Mouse (Mus musculus) forebrain, postnatal 0 days (tissue): ENCODE results near the gene Tanc1. TPM values are rescaled to one million over a fixed set of nuclear protein-coding genes. Genes with fewer than 3 reads are reported as not detected.

ENCODE experiments used
- ATAC-seq: fragments of 200-750 bp; cut with Nextera tagmentation; 2 replicates; pipeline ENCODE4 v1.8.0; 2017; ENCODE audit warnings: mild to moderate bottlenecking, moderate library complexity
- DNase-seq: peaks from one replicate; pipeline ENCODE4 v3.0.0-alpha.2; 2015
- H3K27ac ChIP-seq: fragments of 300-500 bp; sonication (generic); 2 replicates; pipeline ENCODE4 v1.5.1; 2014; ENCODE audit warnings: low read depth, mild to moderate bottlenecking, antibody characterized with exemption, low read length, moderate library complexity, mixed read lengths
- H3K27me3 ChIP-seq: fragments of 300-500 bp; sonication (generic); 2 replicates; pipeline ENCODE4 v1.6.1; 2014; ENCODE audit warnings: mild to moderate bottlenecking, low read length, mixed read lengths; ENCODE audit not compliant: insufficient read depth
- H3K36me3 ChIP-seq: fragments of 300-500 bp; sonication (generic); 2 replicates; pipeline ENCODE4 v1.6.1; 2014; ENCODE audit warnings: mild to moderate bottlenecking, moderate library complexity; ENCODE audit not compliant: insufficient read depth
- H3K4me1 ChIP-seq: fragments of 300-500 bp; sonication (generic); 2 replicates; pipeline ENCODE4 v1.6.1; 2014; ENCODE audit warnings: antibody characterized with exemption; ENCODE audit not compliant: insufficient read depth
- H3K4me2 ChIP-seq: fragments of 300-500 bp; sonication (generic); 2 replicates; pipeline ENCODE4 v1.6.1; 2014; ENCODE audit warnings: low read depth, mild to moderate bottlenecking, moderate library complexity
- H3K4me3 ChIP-seq: fragments of 300-500 bp; sonication (generic); 2 replicates; pipeline ENCODE4 v1.5.1; 2014; ENCODE audit warnings: low read depth, low read length, mixed read lengths
- H3K9ac ChIP-seq: fragments of 300-500 bp; sonication (generic); 2 replicates; pipeline ENCODE4 v1.6.1; 2014; ENCODE audit warnings: mild to moderate bottlenecking
- H3K9me3 ChIP-seq: fragments of 300-500 bp; sonication (generic); 2 replicates; pipeline ENCODE4 v1.6.1; 2016; ENCODE audit warnings: low read length
- CTCF ChIP-seq: sonication (generic); IDR thresholded peaks from 2 replicates; pipeline ENCODE4 v1.5.1; 2016; ENCODE audit warnings: antibody characterized with exemption, control low read depth, low read depth
- WGBS: fragments of 180-500 bp; shearing (Covaris S2); extraction: QIAGEN DNeasy Blood & Tissue Kit; methylation state at CpG from one replicate; pipeline ENCODE4 v1.1.7; 2014; 5-methylcytosine and 5-hydroxymethylcytosine counted together
- polyA plus RNA-seq: library from polyadenylated mRNA; unstranded; fragments of >200 nt; fragmentation: Nextera tagmentation; extraction: Ambion mirVana; gene quantifications from 2 replicates; pipeline ENCODE4 v1.2.1, GENCODE M21; 2015
- total RNA-seq: library from RNA; depleted of rRNA; stranded (reverse); fragments of >200 nt; gene quantifications from 2 replicates; pipeline ENCODE4 v1.2.3, GENCODE M21; 2014

The Tanc1 gene
- total and polyA plus RNA-seq, 2 experiments from 2014 or later = 2.9 to 5.0 TPM

GRCm38 (mm10) chr2:59664803-59665567, 53.1 kb downstream of the Tanc1 start:
- H3K4me1 ChIP-seq = no peaks in the 10 kb centered on the region
- H3K27ac ChIP-seq = no peak overlapping the region
- no peak overlapping the region for H3K4me3 ChIP-seq
- TF ChIP-seq CTCF = no peak
- no peaks in the 10 kb centered on the region for H3K9me3 ChIP-seq
- no peak overlapping the region for H3K4me2 ChIP-seq
- H3K27me3 ChIP-seq = no peaks in the 10 kb centered on the region
- DNase-seq = peak; percentile 40
- H3K9ac ChIP-seq = no peak overlapping the region
- 63% methylated on average over 16 of the region's 16 CpGs for WGBS
- peak; percentile 71 for ATAC-seq
- H3K36me3 ChIP-seq = no peaks in the 10 kb centered on the region

DNA sequence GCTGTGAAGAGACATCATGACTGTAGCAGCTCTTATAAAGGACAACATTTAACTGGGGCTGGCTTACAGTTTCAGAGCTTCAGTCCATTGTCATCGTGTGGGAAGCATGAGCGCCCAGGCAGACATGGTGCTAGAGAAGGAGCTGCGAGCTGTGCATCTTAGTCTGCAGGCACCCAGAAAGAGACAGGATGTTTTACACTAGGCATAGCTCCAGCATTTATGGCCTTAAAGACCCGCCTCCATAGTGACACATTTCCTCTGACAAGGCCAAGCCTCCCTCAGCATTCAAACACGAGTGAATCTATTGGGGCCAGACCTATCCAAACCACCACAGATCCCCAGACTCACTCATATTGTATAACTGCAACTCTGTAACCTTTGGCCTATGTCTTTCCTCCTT, 54.7 kb downstream of the Tanc1 start:
- no peak overlapping the region for H3K27ac ChIP-seq
- no peak for ATAC-seq
- no peaks in the 10 kb centered on the region for H3K4me1 ChIP-seq
- TF ChIP-seq CTCF = no peak
- no peak for DNase-seq
- no peak overlapping the region for H3K4me3 ChIP-seq
- no peak overlapping the region for H3K4me2 ChIP-seq
- no peak overlapping the region for H3K9ac ChIP-seq
- no peaks in the 10 kb centered on the region for H3K36me3 ChIP-seq
- no peaks in the 10 kb centered on the region for H3K27me3 ChIP-seq
- no peaks in the 10 kb centered on the region for H3K9me3 ChIP-seq
- 93% methylated on average over 5 of the region's 5 CpGs for WGBS

- Histone ChIP-seq H3K9ac (no peak overlapping the region), H3K4me1 (no peaks in the 10 kb centered on the region), H3K4me2 (no peak overlapping the region), H3K36me3 (no peaks in the 10 kb centered on the region), H3K9me3 (no peaks in the 10 kb centered on the region), H3K4me3 (no peak overlapping the region), H3K27me3 (no peaks in the 10 kb centered on the region), H3K27ac (no peak overlapping the region)
- DNase-seq (no peak), ATAC-seq (0 out of 2 replicates have a peak, but pooled peaks have one; percentile 12)
- TF ChIP-seq CTCF = no peak
- WGBS = 64% methylated on average over 15 of the region's 15 CpGs
Measured at GRCm38 (mm10) chr2:59670087-59671060, 58.5 kb downstream of the Tanc1 start.

DNA sequence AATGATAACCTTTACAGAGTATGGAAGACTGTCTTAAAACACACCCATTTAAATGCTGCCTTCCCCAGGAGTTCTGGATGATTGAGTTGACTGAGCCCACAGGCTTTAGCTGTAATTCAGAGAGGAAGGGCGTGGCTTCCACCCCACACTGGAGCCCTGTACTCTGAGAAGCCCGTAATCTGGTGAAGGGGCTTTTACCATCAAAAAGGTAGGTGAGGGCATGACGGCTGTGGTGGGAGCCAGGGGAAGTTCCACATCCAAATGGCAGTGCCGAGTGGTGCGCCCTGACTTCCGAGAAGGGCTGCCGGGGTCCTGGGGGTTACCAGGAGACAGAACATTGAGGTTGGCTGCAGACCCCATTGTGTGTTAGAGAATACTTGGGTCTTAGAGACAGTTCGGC, 59.8 kb downstream of the Tanc1 start:
- no peak overlapping the region for H3K9ac ChIP-seq
- 65% methylated on average over 8 of the region's 8 CpGs for WGBS
- DNase-seq (no peak), ATAC-seq (no peak)
- no peak overlapping the region for H3K27ac ChIP-seq
- H3K4me3 ChIP-seq = no peak overlapping the region
- H3K36me3 ChIP-seq = no peaks in the 10 kb centered on the region
- no peak overlapping the region for H3K4me2 ChIP-seq
- H3K9me3 ChIP-seq = no peaks in the 10 kb centered on the region
- no peaks in the 10 kb centered on the region for H3K27me3 ChIP-seq
- no peak for TF ChIP-seq CTCF
- H3K4me1 ChIP-seq = no peaks in the 10 kb centered on the region

GRCm38 (mm10) chr2:59672086-59672485, 60.2 kb downstream of the Tanc1 start:
- no peak for TF ChIP-seq CTCF
- no peak overlapping the region for H3K9ac ChIP-seq
- H3K36me3 ChIP-seq = no peaks in the 10 kb centered on the region
- no peak overlapping the region for H3K4me3 ChIP-seq
- H3K9me3 ChIP-seq = no peaks in the 10 kb centered on the region
- DNase-seq (no peak), ATAC-seq (no peak)
- H3K4me2 ChIP-seq = no peak overlapping the region
- no peaks in the 10 kb centered on the region for H3K4me1 ChIP-seq
- WGBS = 30% methylated on average over 4 of the region's 4 CpGs
- H3K27me3 ChIP-seq = no peaks in the 10 kb centered on the region
- no peak overlapping the region for H3K27ac ChIP-seq

DNA sequence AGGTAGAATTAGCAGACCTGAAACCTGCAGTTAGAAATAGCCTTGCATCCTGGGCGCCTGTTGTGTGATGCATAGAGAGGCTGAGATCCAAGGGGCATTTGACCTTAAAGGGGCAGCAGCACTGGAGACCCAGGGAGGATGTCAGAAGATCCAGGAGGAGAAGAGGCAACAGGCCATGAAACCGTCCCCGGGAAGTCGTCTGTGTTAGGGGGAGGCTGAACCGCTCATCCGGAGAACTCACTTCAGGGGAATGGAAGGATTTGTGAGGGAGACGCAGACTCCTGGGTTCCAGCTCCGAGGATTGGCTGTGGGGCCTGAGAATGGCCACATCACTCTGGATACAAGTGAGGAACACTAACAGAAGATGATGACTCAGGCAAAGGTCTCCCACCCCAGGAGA, 60.8 kb downstream of the Tanc1 start:
- ATAC-seq (no peak), DNase-seq (no peak)
- 67% methylated on average over 8 of the region's 8 CpGs for WGBS
- no peaks in the 10 kb centered on the region for H3K27me3 ChIP-seq
- H3K4me1 ChIP-seq = no peaks in the 10 kb centered on the region
- no peaks in the 10 kb centered on the region for H3K36me3 ChIP-seq
- H3K4me3 ChIP-seq = no peak overlapping the region
- H3K27ac ChIP-seq = no peak overlapping the region
- H3K9me3 ChIP-seq = no peaks in the 10 kb centered on the region
- no peak overlapping the region for H3K9ac ChIP-seq
- no peak overlapping the region for H3K4me2 ChIP-seq
- no peak for TF ChIP-seq CTCF

GRCm38 (mm10) chr2:59673351-59673750, 61.5 kb downstream of the Tanc1 start:
- 97% methylated on average over 6 of the region's 6 CpGs for WGBS
- Histone ChIP-seq H3K36me3 (no peaks in the 10 kb centered on the region), H3K4me1 (no peaks in the 10 kb centered on the region), H3K4me2 (no peak overlapping the region), H3K4me3 (no peak overlapping the region), H3K9me3 (no peaks in the 10 kb centered on the region), H3K9ac (no peak overlapping the region), H3K27me3 (no peaks in the 10 kb centered on the region), H3K27ac (no peak overlapping the region)
- ATAC-seq (no peak), DNase-seq (no peak)
- TF ChIP-seq CTCF = no peak
